Mouse (Mus musculus) midbrain, embryonic 14.5 days (tissue): ENCODE results near the gene Lbh. TPM values are rescaled to one million over a fixed set of nuclear protein-coding genes. Genes with fewer than 3 reads are reported as not detected.

ENCODE experiments used
- ATAC-seq: fragments of 200-750 bp; cut with Nextera tagmentation; 2 replicates; pipeline ENCODE4 v1.8.0; 2017; ENCODE audit warnings: moderate number of reproducible peaks, moderate library complexity; ENCODE audit not compliant: low FRiP score, low TSS enrichment
- DNase-seq: peaks from one replicate; pipeline ENCODE4 v3.0.0-alpha.2; 2015
- H3K27ac ChIP-seq: fragments of 300-500 bp; sonication (generic); replicated peaks from 2 replicates; pipeline ENCODE4 v1.5.1; 2014; ENCODE audit warnings: mild to moderate bottlenecking, low read depth, low read length, moderate library complexity
- H3K27me3 ChIP-seq: fragments of 300-500 bp; sonication (generic); 2 replicates; pipeline ENCODE4 v1.6.1; 2014; ENCODE audit warnings: low read length, control low read depth, mixed read lengths; ENCODE audit not compliant: control insufficient read depth, insufficient read depth
- H3K36me3 ChIP-seq: fragments of 300-500 bp; sonication (generic); 2 replicates; pipeline ENCODE4 v1.6.1; 2014; ENCODE audit warnings: low read length, control low read depth; ENCODE audit not compliant: control insufficient read depth, insufficient read depth
- H3K4me1 ChIP-seq: fragments of 300-500 bp; sonication (generic); 2 replicates; pipeline ENCODE4 v1.6.1; 2014; ENCODE audit warnings: mild to moderate bottlenecking, antibody characterized with exemption, low read length, control low read depth; ENCODE audit not compliant: control insufficient read depth, insufficient read depth
- H3K4me2 ChIP-seq: fragments of 300-500 bp; sonication (generic); 2 replicates; pipeline ENCODE4 v1.6.1; 2014; ENCODE audit warnings: mild to moderate bottlenecking, low read length, moderate library complexity
- H3K4me3 ChIP-seq: fragments of 300-500 bp; sonication (generic); replicated peaks from 2 replicates; pipeline ENCODE4 v1.5.1; 2014; ENCODE audit warnings: low read depth, low read length
- H3K9ac ChIP-seq: fragments of 300-500 bp; sonication (generic); replicated peaks from 2 replicates; pipeline ENCODE4 v1.6.1; 2014; ENCODE audit warnings: mild to moderate bottlenecking, low read length, moderate library complexity
- H3K9me3 ChIP-seq: fragments of 300-500 bp; sonication (generic); 2 replicates; pipeline ENCODE4 v1.6.1; 2016; ENCODE audit warnings: low read length, control low read depth, mixed read lengths; ENCODE audit not compliant: control insufficient read depth
- WGBS: fragments of 180-500 bp; shearing (Covaris S2); extraction: QIAGEN DNeasy Blood & Tissue Kit; methylation state at CpG from one replicate; pipeline ENCODE4 v1.1.7; 2014; 5-methylcytosine and 5-hydroxymethylcytosine counted together
- polyA plus RNA-seq: library from polyadenylated mRNA; unstranded; fragments of >200 nt; fragmentation: Nextera tagmentation; extraction: Ambion mirVana; gene quantifications from 2 replicates; pipeline ENCODE4 v1.2.1, GENCODE M21; 2014

Lbh gene
- polyA plus RNA-seq, 1 experiment from 2014 or later: 8.9 TPM

DNA sequence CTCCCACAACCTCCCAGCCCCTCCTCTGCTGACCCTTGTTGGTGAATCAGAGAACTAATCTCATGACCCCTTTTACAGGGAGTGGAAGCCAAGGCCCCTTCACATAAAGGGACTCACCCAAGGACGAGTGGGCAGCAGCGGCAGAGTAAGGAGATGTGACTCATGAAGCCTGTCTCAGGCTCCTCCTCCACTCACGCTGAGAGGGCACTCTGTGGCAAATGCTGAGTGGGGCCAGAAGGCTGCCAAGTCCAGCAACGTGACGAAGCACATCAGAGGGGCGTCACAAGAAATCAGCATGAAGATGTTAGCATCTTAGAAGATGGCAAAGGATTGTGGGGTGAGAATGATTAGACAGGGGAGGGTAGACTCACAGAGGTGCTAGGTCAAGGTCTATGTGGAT is 64.1 kb downstream of the Lbh start:
- H3K4me3 ChIP-seq: no peak overlapping the region
- DNase-seq (no peak), ATAC-seq (no peak)
- H3K4me2 ChIP-seq: no peak overlapping the region
- H3K4me1 ChIP-seq: no peaks in the 10 kb centered on the region
- no peak overlapping the region for H3K9ac ChIP-seq
- no peaks in the 10 kb centered on the region for H3K36me3 ChIP-seq
- WGBS: 79% methylated on average over 6 of the region's 6 CpGs
- H3K27ac ChIP-seq: no peak overlapping the region
- no peaks in the 10 kb centered on the region for H3K27me3 ChIP-seq
- no peaks in the 10 kb centered on the region for H3K9me3 ChIP-seq

DNA sequence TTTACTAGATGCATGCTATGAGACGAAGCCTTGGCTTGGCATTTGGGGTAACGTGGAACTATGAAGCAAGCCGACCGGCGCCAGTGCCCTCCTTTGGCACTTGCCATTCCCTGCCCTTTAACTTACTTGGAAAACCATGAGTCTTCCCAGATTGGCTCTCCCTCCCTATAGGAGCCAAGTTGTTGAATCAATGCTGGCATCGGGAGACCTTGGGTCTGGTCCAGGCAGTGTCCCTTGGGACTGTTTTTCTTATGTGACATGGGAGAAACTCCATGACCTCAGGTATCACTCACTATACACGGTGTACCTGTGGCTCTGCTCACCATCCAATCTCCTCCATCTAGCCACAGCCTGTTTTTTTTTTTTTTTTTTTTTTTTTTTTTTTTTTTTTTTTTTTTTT is 65.4 kb downstream of the Lbh start:
- 90% methylated on average over 7 of the region's 7 CpGs for WGBS
- H3K9ac ChIP-seq: no peak overlapping the region
- H3K9me3 ChIP-seq: no peaks in the 10 kb centered on the region
- no peaks in the 10 kb centered on the region for H3K27me3 ChIP-seq
- no peaks in the 10 kb centered on the region for H3K4me1 ChIP-seq
- no peak for DNase-seq
- H3K36me3 ChIP-seq: no peaks in the 10 kb centered on the region
- H3K4me3 ChIP-seq: no peak overlapping the region
- no peak for ATAC-seq
- H3K27ac ChIP-seq: no peak overlapping the region
- no peak overlapping the region for H3K4me2 ChIP-seq

DNA sequence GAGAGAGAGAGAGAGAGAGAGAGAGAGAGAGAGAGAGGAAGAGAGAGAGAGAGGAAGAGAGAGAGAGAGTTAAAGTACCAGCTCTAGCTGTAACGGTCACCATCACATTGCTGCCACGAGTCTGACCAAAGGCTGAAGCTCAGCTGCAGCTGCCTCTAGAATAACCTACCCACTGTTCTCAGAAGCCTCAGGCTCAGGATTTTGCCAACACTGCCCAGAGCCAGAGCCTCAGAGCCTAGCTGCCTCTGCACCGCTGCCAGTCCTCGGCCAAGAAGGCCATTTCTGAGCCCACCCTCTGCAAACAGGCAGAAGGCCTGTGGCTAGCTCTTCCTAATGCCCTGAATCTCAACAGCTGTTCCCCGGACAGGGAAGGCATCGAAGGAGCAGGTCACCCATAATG is 70.9 kb downstream of the Lbh start:
- no peak overlapping the region for H3K27ac ChIP-seq
- no peak for ATAC-seq

More for the DNA sequence above, 70.9 kb downstream of the Lbh start:
- Histone ChIP-seq H3K4me2 (no peak overlapping the region), H3K4me1 (no peaks in the 10 kb centered on the region), H3K9ac (no peak overlapping the region), H3K9me3 (no peaks in the 10 kb centered on the region), H3K36me3 (no peaks in the 10 kb centered on the region), H3K4me3 (no peak overlapping the region), H3K27me3 (no peaks in the 10 kb centered on the region)
- WGBS: 89% methylated on average over 6 of the region's 6 CpGs
- no peak for DNase-seq

Other genes with a start within 250 kb of the Lbh start
- 120 and 131 TPM in 2 replicates for gene Ypel5, start 81.9 kb upstream of the Lbh start, polyA plus RNA-seq
- 9.0 and 16.9 TPM in 2 replicates for gene Lclat1, start 189.7 kb downstream of the Lbh start, polyA plus RNA-seq